Mouse (Mus musculus) embryo, embryonic 11 days (tissue): ENCODE measurements around the gene Ssxb2.
"Not testable (repeated sequence)": the region's sequence is repeated elsewhere in the genome, so short reads cannot be mapped to it uniquely, and the experiment has no call there.

ENCODE experiments used
- DNase-seq: peaks from one replicate; pipeline ENCODE4 v3.0.0-alpha.2; 2015

The Ssxb2 gene

GRCm38 (mm10) chrX:8461626-8462025, at the start of gene Ssxb2:
Ssxb2 (minus strand) TSS chrX:8461726.
- DNase-seq = not testable (repeated sequence)

GRCm38 (mm10) chrX:8413005-8413404, 48.5 kb downstream of the Ssxb2 start, which contains the start of gene Ssxb1:
Ssxb1 (plus strand) TSS chrX:8413305.
- not testable (repeated sequence) for DNase-seq
